Mouse (Mus musculus) intestine, embryonic 14.5 days (tissue): ENCODE measurements at regions not wholly inside any gene's neighbourhood (a gene's known extent, or its start where the extent isn't known, plus 50 kb on each side); places are given as distances from the start of the nearest gene placed in this dataset.

Experiments used
- ATAC-seq: fragments of 200-750 bp; cut with Nextera tagmentation; replicated peaks from 2 replicates; pipeline ENCODE4 v1.8.0; 2017; ENCODE audit warnings: low read depth, moderate number of reproducible peaks, moderate TSS enrichment, moderate library complexity; ENCODE audit not compliant: low FRiP score, low TSS enrichment
- DNase-seq: peaks from one replicate; pipeline ENCODE4 v3.0.0-alpha.2; 2018; ENCODE audit warnings: low spot score
- H3K27ac ChIP-seq: fragments of 300-500 bp; sonication (generic); 2 replicates; pipeline ENCODE4 v1.5.1; 2014; ENCODE audit warnings: low read depth, mild to moderate bottlenecking, control low read depth
- H3K27me3 ChIP-seq: fragments of 300-500 bp; sonication (generic); replicated peaks from 2 replicates; pipeline ENCODE4 v1.6.1; 2014; ENCODE audit warnings: low read length, control low read depth; ENCODE audit not compliant: control insufficient read depth, insufficient read depth
- H3K36me3 ChIP-seq: fragments of 300-500 bp; sonication (generic); 2 replicates; pipeline ENCODE4 v1.6.1; 2014; ENCODE audit warnings: low read length, control low read depth; ENCODE audit not compliant: control insufficient read depth, insufficient read depth
- H3K4me1 ChIP-seq: fragments of 300-500 bp; sonication (generic); replicated peaks from 2 replicates; pipeline ENCODE4 v1.6.1; 2014; ENCODE audit warnings: low read length, control low read depth, mixed read lengths; ENCODE audit not compliant: control insufficient read depth, insufficient read depth
- H3K4me2 ChIP-seq: fragments of 300-500 bp; sonication (generic); 2 replicates; pipeline ENCODE4 v1.6.1; 2014; ENCODE audit warnings: low read length
- H3K4me3 ChIP-seq: fragments of 300-500 bp; sonication (generic); 2 replicates; pipeline ENCODE4 v1.5.1; 2014; ENCODE audit warnings: low read depth, low read length, control low read depth, mixed read lengths
- H3K9ac ChIP-seq: fragments of 300-500 bp; sonication (generic); 2 replicates; pipeline ENCODE4 v1.6.1; 2014; ENCODE audit warnings: mild to moderate bottlenecking, low read length
- H3K9me3 ChIP-seq: fragments of 300-500 bp; sonication (generic); 2 replicates; pipeline ENCODE4 v1.6.1; 2016; ENCODE audit warnings: low read length, control low read depth; ENCODE audit not compliant: control insufficient read depth
- WGBS: fragments of 180-500 bp; shearing (Covaris S2); extraction: QIAGEN DNeasy Blood & Tissue Kit; methylation state at CpG from one replicate; pipeline ENCODE4 v1.1.7; 2014; 5-methylcytosine and 5-hydroxymethylcytosine counted together

DNA sequence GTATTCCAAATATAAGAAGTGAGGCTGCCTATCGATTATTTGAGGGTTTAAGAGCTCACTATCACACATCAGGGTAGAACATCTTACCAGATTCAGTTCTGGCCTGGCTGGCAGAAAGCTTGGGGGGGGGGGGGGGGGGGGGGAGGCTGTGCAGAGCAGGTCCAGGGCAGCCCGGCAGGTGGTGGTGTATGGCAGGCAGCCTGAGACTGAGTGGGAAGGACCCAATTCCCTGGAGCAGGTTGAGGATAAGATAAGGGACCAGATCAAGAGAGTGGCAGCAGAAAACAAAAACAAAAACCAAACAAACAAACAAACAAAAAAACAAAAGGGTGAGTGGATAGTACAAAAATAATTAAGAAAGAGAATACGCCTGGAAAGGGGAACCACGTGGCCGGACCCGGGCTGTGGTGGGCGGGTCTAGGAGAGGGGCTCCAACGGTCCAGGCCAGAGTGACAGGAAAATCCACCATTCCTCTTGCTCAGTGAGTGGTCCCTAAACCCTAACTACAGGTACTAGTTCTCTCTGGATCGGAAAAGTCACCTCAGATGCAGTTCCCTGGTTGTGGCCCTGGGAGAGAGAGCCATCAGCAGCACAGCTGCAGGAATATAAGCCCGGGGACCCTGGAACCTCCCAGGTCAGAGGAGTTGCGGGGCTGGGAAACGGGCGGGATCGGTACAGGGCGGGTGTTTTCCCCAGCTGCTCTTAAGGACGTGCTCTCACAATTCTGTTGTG, 73.3 kb downstream of the Vmn2r112 start:
- H3K4me2 ChIP-seq = peak overlapping the region; percentile 58
- DNase-seq (peak; percentile 58), ATAC-seq (peak; percentile 97)
- no peak overlapping the region for H3K27ac ChIP-seq
- H3K9ac ChIP-seq = peak overlapping the region; percentile 53
- H3K9me3 ChIP-seq = no peaks in the 10 kb centered on the region
- peak overlapping the region; percentile 46 for H3K4me3 ChIP-seq
- 17% methylated on average over 16 of the region's 16 CpGs for WGBS
- H3K4me1 ChIP-seq = no peaks in the 10 kb centered on the region
- H3K36me3 ChIP-seq = no peaks in the 10 kb centered on the region
- no peaks in the 10 kb centered on the region for H3K27me3 ChIP-seq
